Mouse (Mus musculus) large intestine, adult 2 months (tissue): ENCODE measurements around the gene Calm3. TPM values are rescaled to one million over a fixed set of nuclear protein-coding genes. Genes with fewer than 3 reads are reported as not detected.

Experiments
- DNase-seq: peaks from one replicate; pipeline ENCODE4 v3.0.0-alpha.2; 2012; ENCODE audit warnings: low read depth, low spot score
- WGBS: fragments of 180-500 bp; shearing (Covaris S2); methylation state at CpG from one replicate; pipeline ENCODE4 v1.1.7; 2018; 5-methylcytosine and 5-hydroxymethylcytosine counted together
- polyA plus RNA-seq: library from polyadenylated mRNA; depleted of rRNA; stranded (reverse); fragments of >200 nt; gene quantifications from 2 replicates; pipeline ENCODE4 v1.2.3, GENCODE M21; 2012

Gene Calm3
- polyA plus RNA-seq, 1 experiment: 442 TPM

GRCm38 (mm10) chr7:16918014-16918413 lies 5.9 kb downstream of the Calm3 start:
- whole genome bisulfite sequencing: 84% methylated on average over 9 of the region's 9 CpGs
- DNase-seq: no peak

GRCm38 (mm10) chr7:16917447-16917846 lies 6.5 kb downstream of the Calm3 start:
- WGBS: 86% methylated on average over 11 of the region's 11 CpGs
- DNase-seq: no peak

GRCm38 (mm10) chr7:16916342-16917265 lies 7.3 kb downstream of the Calm3 start:
- WGBS: 80% methylated on average over 30 of the region's 30 CpGs
- DNase-seq: no peak

- WGBS: 91% methylated on average over 32 of the region's 32 CpGs
- DNase-seq: no peak
These were observed 8.2 kb downstream of the Calm3 start for GRCm38 (mm10) chr7:16915461-16916340.

- no peak for DNase-seq
- WGBS: 81% methylated on average over 18 of the region's 18 CpGs
These were observed 9.2 kb downstream of the Calm3 start for GRCm38 (mm10) chr7:16914453-16915343.

GRCm38 (mm10) chr7:16913806-16914452 lies 10.0 kb downstream of the Calm3 start:
- 28% methylated on average over 10 of the region's 10 CpGs for WGBS
- no peak for DNase-seq

- 55% methylated on average over 6 of the region's 6 CpGs for WGBS
- DNase-seq: no peak
These were observed 11.6 kb downstream of the Calm3 start for GRCm38 (mm10) chr7:16912360-16912759.

- no peak for DNase-seq
- WGBS: 71% methylated on average over 3 of the region's 3 CpGs
These were observed 12.0 kb downstream of the Calm3 start for GRCm38 (mm10) chr7:16911904-16912303.

- DNase-seq: no peak
- WGBS: 53% methylated on average over 10 of the region's 10 CpGs
These were observed 14.0 kb downstream of the Calm3 start for GRCm38 (mm10) chr7:16909909-16910308.

GRCm38 (mm10) chr7:16908859-16909258 lies 15.1 kb downstream of the Calm3 start:
- 69% methylated on average over 11 of the region's 11 CpGs for WGBS
- DNase-seq: no peak

GRCm38 (mm10) chr7:16908367-16908766 lies 15.5 kb downstream of the Calm3 start:
- no peak for DNase-seq
- 29% methylated on average over 11 of the region's 11 CpGs for WGBS

- WGBS: 48% methylated on average over 7 of the region's 7 CpGs
- no peak for DNase-seq
These were observed 16.1 kb downstream of the Calm3 start for GRCm38 (mm10) chr7:16907842-16908241.

- DNase-seq: no peak
- WGBS: 90% methylated on average over 41 of the region's 41 CpGs
These were observed 16.9 kb downstream of the Calm3 start for GRCm38 (mm10) chr7:16906889-16907559.

GRCm38 (mm10) chr7:16906281-16906680 lies 17.6 kb downstream of the Calm3 start, which contains the start of gene Ptgir:
Gene Ptgir (plus strand): TSS chr7:16906490.
- WGBS: 22% methylated on average over 6 of the region's 6 CpGs
- no peak for DNase-seq

- no peak for DNase-seq
- WGBS: 59% methylated on average over 9 of the region's 9 CpGs
These were observed 18.4 kb downstream of the Calm3 start for GRCm38 (mm10) chr7:16905491-16906021.

- WGBS: 54% methylated on average over 10 of the region's 10 CpGs
- no peak for DNase-seq
These were observed 19.7 kb downstream of the Calm3 start for GRCm38 (mm10) chr7:16904120-16904675.

- 80% methylated on average over 2 of the region's 2 CpGs for WGBS
- DNase-seq: no peak
These were observed 20.4 kb downstream of the Calm3 start for GRCm38 (mm10) chr7:16903439-16903955.

- DNase-seq: no peak
- 41% methylated on average over 5 of the region's 5 CpGs for WGBS
These were observed 23.4 kb downstream of the Calm3 start for GRCm38 (mm10) chr7:16900526-16900925.
